Mouse (Mus musculus) CH12F3 (cell line): ENCODE measurements around the gene Hist1h2bn.
"Not testable (repeated sequence)": the region's sequence is repeated elsewhere in the genome, so short reads cannot be mapped to it uniquely, and the experiment has no call there.

Experiments
- in situ Hi-C: fragments of 300-500 bp; cut with MboI; formaldehyde crosslinking; loops from 2 replicates; pipeline ENCODE4 v1.14.3; 2020; ENCODE audit warnings: low sequenced_read_pairs

The Hist1h2bn gene

DNA sequence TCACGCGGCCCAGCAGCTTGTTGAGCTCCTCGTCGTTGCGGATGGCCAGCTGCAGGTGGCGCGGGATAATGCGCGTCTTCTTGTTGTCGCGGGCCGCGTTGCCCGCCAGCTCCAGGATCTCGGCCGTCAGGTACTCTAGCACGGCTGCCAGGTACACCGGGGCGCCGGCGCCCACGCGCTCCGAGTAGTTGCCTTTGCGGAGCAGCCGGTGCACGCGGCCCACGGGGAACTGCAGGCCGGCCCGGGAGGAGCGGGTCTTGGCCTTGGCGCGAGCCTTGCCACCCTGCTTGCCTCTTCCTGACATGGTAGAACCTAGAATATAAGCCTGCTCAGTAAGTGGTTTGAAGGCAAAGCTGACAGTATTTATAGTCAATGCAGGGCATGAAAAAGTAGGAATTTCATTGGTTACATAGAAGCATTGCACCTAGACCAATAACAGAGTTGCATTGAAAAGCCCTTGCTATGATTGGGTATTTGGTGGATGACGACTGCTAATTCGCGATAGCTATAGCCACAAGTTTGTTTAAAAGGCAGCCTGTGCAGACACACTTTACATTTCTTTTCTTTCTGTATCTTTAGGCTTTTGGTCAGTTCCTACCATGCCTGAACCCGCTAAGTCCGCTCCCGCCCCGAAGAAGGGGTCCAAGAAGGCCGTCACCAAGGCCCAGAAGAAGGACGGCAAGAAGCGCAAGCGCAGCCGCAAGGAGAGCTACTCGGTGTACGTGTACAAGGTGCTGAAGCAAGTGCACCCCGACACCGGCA, at the start of gene Hist1h2bn, which contains the start of gene Hist1h2ak:
Gene Hist1h2bn (plus strand): TSS at position 600 of the 762 bp plus-strand sequence.
Gene Hist1h2ak (minus strand): TSS at position 304 of the 762 bp plus-strand sequence.
- in situ Hi-C loops: not testable (repeated sequence)

DNA sequence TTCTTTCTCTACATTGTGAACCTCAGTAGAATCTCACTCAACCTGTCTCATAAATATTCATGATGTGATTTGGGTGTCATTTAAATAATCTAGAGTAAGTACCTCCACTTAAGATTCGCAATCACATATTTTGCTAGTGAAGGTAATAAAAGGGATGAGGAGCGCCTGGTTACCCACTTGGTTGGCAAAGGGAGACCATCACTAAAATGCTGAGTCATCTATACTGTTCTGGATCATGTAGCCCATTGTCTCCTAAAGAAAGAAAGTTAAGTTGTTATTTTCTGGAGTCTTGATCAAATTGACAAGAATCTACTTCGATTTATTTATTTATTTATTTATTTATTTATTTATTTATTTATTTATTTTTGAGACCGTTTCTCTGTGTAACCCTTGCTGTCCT, 47.3 kb upstream of the Hist1h2bn start:
- in situ Hi-C loops: no loop called here

DNA sequence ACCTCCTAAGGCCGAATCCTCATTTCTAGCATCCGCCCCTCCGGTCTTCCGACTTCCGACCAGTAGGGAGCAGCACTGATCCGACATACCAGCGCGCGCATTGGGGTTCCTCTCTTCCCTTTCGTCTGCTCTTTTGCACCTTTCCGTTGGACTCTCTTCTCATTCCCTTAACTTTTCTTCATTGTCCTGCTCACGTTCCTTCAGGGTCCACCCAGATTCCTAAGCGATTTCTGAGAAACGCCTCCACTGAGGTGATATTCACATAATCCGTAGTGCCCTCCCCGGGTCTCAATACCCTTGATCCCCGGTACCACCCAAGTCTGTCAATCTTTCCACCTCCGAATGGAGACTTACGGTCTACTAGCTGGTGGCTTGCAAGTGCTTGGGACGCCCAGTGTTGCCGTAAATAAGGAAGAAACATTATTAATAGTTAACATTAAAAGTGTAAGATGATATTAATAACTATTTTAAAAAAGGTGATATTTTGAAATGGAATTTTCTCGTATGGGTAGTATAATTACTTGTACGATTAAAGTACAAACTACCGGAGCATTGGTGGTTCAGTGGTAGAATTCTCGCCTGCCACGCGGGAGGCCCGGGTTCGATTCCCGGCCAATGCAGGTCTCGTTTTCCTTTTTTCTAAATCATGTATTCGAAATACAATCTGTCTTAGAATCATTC, 43.8 kb upstream of the Hist1h2bn start:
- in situ Hi-C loops: loop anchor here (10.0 kb wide), 1 partner anchor 325 kb away; the partner anchor contains the start of genes Hist1h2ah and Hist1h2bk

DNA sequence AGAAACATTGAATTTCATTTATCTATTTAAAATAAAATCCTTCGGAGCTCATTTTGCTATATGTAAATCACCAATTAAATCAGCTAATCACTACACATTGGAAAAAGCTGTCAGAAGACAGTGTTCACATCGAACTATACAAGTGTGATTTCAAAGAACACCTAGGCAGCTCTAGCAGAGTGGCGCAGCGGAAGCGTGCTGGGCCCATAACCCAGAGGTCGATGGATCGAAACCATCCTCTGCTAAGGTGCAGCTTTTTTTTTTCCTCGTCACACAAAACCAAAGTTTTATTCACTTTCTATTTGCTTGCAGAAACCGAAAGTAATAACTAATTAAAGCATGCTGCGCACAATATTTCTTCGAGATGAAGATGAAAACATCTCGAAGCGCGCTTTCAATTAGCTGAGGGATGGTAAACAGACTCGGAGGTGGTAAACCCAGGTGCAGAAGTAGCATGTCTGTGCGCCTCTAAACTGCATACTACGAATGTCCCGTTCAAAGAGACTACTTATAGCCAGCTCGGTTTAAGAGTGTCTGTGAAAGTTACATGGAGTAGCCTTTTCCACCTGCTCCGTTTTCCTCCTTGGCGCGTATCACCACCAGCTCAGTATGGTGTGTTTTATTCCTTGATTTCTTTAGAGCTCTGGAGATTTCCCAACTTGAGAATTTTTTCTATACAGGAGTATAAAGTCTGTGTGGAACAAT, 43.0 kb upstream of the Hist1h2bn start:
- in situ Hi-C loops: loop anchor here (10.0 kb wide), 1 partner anchor 324 kb away; the partner anchor contains the start of genes Hist1h2ah and Hist1h2bk

DNA sequence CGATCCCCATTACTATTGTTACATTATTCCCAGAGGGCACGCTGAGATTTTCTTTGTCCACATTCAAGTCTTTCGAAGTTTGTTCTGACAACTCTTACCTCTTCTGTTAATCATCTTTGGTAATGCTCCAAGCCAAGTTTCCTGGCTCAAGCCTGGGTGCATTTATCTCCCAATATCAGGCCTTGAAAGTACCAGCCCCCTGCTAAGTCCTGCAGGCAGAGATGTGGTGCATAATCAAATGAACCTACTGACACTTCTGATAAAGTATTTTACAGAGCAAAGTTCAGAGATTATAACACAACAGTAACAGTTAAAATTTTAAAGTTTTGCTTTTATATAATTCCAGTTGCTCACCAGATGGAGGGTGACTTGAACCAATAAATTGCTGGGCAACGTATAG, 42.2 kb upstream of the Hist1h2bn start:
- in situ Hi-C loops: loop anchor here (10.0 kb wide), 1 partner anchor 323 kb away; the partner anchor contains the start of genes Hist1h2ah and Hist1h2bk

DNA sequence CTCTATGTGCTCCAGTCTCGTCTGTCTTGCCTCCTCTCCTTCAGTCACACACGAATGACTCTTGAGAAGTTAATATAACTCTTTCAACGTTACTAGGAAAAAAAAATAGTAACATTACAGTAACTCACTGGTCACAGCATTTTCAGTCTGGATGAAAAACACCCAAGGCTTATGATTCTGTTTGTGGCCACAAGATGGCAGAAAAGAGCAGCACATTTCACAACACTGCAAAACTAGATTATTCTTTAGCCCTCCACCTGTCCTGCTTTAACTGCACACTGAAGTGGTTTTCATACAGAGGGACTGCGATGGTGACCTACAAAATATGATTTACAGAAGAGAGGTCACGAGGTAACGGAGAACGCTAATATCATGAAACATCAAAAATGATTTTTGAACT, 39.2 kb upstream of the Hist1h2bn start:
- in situ Hi-C loops: loop anchor here (10.0 kb wide), 1 partner anchor 320 kb away; the partner anchor contains the start of genes Hist1h2ah and Hist1h2bk

DNA sequence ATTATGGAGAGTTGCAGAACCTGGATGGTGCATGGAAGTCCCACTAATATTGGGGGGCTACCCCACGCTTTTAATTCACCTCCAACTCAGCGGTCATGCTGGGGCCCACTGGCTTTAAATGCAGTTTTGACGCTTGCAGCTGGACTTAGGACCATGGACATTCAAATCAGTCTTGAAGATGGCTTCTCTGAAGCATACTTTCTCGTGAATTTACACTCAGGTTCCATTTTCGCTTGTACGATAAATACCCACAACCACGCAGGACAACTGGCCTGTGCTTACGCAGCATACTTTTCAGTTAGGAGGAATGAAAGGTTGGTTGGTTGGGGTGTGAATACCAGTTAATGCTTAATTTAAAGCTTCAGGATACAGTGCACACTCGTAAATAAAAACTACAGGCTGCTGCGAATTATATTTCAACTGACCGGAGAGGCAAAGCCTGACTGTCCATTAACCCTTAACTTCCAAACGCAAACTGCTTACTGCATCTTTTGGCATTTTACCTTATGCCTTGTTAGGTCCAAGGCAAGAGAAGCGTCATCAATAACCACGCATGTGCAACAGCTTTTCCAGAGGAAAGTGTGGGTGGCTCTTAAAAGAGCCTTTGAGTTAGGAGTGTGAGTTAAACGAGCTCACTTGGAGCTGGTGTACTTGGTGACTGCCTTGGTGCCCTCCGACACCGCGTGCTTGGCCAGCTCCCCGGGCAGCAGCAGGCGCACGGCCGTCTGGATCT, 38.6 kb upstream of the Hist1h2bn start:
- in situ Hi-C loops: loop anchor here (10.0 kb wide), 1 partner anchor 320 kb away; the partner anchor contains the start of genes Hist1h2ah and Hist1h2bk

DNA sequence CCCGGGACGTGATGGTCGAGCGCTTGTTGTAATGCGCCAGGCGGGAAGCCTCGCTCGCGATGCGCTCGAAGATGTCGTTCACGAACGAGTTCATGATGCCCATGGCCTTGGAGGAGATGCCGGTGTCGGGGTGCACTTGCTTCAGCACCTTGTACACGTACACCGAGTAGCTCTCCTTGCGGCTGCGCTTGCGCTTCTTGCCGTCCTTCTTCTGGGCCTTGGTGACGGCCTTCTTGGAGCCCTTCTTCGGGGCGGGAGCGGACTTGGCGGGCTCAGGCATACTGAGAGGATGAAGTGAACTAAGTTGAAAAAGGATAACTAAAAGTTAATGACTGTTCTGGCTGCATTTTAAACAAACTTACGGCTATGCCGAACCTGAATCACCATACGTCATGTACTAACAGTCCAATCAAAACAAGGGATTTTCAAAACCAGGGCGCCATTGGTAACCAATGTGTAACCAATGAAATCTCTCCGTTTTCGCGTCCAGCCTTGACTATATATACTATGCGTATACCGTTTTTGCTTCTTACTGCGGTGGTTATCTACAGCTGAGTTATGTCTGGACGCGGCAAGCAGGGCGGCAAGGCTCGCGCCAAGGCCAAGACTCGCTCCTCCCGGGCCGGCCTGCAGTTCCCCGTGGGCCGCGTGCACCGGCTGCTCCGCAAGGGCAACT, 37.9 kb upstream of the Hist1h2bn start, which contains the start of the genes Hist1h2bl and Hist1h2ai:
Gene Hist1h2bl (minus strand): TSS at position 280 of the 676 bp plus-strand sequence.
Gene Hist1h2ai (plus strand): TSS at position 559 of the 676 bp plus-strand sequence.
- in situ Hi-C loops: loop anchor here (10.0 kb wide), 1 partner anchor 319 kb away; the partner anchor contains the start of genes Hist1h2ah and Hist1h2bk

DNA sequence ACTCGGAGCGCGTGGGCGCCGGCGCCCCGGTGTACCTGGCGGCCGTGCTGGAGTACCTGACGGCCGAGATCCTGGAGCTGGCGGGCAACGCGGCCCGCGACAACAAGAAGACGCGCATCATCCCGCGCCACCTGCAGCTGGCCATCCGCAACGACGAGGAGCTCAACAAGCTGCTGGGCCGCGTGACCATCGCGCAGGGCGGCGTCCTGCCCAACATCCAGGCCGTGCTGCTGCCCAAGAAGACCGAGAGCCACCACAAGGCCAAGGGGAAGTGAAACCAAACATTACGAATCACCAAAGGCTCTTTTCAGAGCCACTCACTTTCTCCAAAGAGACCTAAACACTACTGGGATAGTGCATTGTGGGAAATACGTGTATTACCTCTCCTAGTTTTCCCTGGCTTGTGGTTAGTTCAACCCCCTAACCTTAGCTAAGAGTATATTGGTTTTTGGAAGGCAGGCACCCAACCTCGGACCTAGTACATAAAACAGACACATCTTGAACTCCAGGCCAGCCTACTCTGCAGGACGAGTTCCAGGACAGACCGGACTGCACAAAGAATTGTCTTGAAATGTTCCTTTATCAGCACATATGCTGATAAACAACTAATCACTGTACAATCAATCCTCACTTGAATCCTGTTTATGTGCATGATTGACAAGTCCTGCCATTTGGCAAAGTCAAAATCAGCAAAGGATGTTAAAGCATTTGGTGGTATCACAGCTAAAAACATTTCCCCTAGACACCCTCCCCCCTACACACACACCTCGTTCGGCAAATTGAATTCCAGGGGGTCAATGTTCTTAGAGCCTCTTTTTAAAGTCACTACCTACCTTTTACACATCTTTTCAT, 37.2 kb upstream of the Hist1h2bn start:
- in situ Hi-C loops: loop anchor here (10.0 kb wide), 1 partner anchor 318 kb away; the partner anchor contains the start of genes Hist1h2ah and Hist1h2bk

DNA sequence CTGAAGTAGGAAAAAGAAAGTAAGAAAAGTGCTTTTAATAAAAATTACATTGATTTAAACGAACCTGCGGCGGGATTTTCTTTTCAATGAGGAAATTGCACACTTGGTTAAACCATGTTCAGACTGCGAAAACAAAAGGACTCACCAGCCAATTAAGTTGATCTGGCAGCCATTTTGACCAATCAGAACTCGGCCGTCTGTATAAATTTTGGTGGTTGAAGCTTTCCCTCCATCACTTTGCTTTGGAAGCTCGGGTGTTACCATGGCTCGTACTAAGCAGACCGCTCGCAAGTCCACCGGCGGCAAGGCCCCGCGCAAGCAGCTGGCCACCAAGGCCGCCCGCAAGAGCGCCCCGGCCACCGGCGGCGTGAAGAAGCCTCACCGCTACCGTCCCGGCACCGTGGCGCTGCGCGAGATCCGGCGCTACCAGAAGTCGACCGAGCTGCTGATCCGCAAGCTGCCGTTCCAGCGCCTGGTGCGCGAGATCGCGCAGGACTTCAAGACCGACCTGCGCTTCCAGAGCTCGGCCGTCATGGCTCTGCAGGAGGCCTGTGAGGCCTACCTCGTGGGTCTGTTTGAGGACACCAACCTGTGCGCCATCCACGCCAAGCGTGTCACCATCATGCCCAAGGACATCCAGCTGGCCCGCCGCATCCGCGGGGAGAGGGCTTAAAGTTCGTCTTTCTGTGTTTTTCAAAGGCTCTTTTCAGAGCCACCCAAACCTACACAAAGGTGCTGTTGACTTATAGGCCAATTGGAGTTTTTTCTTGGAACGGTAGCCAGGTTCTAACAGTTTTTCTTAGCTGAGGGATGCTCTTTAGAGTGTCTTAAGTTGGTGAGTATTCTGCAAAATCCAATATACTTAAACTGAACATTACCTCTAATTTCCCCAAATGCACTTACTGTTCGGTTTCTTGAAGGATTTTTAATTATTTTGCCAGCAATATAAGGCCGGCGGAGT, 36.2 kb upstream of the Hist1h2bn start, which contains the start of gene Hist1h3h:
Gene Hist1h3h (plus strand): TSS at position 263 of the 961 bp plus-strand sequence.
- in situ Hi-C loops: loop anchor here (10.0 kb wide), 1 partner anchor 317 kb away; the partner anchor contains the start of genes Hist1h2ah and Hist1h2bk

DNA sequence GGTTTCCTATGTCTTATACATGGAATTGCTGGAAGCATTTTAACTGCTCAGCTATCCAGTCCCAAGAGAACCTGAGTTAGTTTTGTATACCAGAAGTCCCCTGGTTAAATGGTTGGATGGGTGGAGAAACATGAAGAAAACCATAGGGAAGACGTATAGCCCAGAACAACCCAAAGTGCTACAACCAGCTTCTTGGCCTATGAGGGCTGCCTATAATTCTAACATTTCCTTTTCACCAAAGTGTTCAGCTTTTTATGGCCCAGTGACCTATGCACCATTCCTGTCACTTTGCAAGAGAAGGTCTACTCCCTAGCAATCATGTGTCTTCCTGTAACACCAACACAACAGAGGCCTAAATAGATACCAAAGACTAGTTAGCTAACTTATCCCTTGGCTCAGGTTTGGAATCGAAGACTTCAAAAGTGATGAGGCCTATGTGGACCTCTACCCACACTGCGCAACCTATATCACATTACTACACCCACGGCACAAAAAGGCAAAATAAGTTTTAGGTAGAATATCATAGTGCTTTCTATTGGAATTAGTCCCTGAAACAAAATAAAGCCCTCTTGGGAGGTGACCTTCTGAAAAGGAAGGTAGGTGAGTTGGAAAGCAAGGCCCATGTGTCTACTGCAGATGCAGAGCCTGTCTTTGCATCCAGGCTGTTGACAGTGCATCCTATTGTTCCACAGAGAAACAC, 35.4 kb upstream of the Hist1h2bn start:
- in situ Hi-C loops: loop anchor here (10.0 kb wide), 1 partner anchor 316 kb away; the partner anchor contains the start of genes Hist1h2ah and Hist1h2bk

DNA sequence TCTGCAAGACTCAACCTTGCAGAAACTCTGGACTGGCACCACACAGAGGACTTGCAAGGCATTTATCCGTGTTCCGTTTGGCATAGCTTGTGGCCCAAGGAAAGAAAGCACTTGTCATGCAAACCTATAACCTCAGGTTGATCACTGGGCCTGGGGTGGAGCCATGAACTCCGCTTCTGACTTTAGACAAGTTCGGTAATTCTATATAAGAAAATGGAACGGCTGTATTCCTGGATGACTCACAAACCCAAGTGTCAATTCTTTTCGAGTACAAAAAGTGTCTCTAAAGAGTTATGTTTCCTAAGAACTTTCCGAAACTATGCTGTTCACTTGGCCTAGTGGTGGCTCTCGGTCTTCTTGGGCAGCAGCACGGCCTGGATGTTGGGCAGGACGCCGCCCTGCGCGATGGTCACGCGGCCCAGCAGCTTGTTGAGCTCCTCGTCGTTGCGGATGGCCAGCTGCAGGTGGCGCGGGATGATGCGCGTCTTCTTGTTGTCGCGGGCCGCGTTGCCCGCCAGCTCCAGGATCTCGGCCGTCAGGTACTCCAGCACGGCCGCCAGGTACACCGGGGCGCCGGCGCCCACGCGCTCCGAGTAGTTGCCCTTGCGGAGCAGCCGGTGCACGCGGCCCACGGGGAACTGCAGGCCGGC, 32.7 kb upstream of the Hist1h2bn start:
- in situ Hi-C loops: not testable (repeated sequence)

DNA sequence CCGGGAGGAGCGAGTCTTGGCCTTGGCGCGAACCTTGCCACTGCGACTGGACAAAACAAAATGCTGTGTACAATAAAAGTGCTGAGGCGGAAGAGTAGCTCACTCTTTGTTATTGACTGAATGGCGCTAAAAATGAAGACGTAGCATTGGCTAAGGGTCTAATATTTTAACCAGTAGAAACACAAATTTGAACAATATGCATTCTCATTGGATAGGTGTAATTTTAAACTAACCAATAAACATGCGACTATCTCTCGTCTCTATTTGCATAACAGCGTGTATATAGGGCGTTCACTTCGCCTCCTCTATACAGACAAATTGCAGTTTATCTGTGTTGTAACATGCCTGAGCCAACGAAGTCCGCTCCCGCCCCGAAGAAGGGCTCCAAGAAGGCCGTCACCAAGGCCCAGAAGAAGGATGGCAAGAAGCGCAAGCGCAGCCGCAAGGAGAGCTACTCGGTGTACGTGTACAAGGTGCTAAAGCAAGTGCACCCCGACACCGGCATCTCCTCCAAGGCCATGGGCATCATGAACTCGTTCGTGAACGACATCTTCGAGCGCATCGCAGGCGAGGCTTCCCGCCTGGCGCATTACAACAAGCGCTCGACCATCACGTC, 32.1 kb upstream of the Hist1h2bn start, which contains the start of gene Hist1h2bm:
Gene Hist1h2bm (plus strand): TSS at position 288 of the 616 bp plus-strand sequence.
- in situ Hi-C loops: not testable (repeated sequence)

DNA sequence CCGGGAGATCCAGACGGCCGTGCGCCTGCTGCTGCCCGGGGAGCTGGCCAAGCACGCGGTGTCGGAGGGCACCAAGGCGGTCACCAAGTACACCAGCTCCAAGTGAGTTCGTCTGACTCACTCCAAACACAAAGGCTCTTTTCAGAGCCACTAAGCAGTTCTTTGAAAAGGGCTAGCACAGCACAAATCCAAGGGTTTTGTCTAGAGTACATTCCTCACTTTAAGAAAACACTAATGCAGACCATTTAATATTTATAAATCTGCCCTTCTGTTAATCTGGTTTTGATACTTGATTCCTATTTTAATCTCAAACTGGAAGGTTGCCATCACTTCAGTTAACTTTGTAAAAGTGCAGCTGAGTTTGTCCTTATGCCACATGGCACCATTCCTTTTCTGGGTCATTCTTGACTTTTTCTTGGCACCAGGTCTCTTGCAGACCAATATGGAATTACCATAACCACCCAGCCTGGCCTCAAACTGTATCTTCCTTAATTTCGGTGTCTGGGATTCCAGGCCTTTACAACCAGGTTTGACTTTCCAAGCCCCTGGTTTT, 31.5 kb upstream of the Hist1h2bn start:
- in situ Hi-C loops: no loop called here
